Mouse (Mus musculus) ES-CJ7 (cell line): Measurements from ENCODE around the gene Gm10401.
A peak's percentile ranks its signal among the peaks of the same experiment; 100 is the strongest.

Source experiments
- DNase-seq: peaks from one replicate; pipeline ENCODE4 v3.0.0; 2011; ENCODE audit warnings: low read depth, low spot score

Gm10401 gene

DNA sequence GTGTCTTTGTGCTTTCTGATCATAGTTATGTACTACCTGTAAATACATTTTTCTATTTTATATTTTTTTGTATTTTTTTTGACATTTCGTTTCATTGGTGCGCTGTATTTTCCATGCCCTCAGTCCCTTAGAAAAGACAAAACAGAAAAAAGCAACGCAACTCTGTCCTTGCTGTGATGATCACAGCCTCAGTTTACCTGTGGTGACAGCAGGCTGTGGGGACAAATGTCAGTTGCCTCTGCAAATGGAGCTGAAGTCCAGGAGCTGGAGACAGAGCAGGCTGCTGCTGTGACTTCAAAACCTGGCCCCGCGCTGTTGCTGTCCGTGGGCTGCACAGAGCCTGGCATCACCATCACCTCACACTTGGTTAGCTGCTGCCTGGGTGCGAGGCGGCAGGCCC, at the start of gene Gm10401:
Gene Gm10401, minus strand, starts transcription at position 101 of the 400 bp plus-strand sequence.
- DNase-seq: no peak

DNA sequence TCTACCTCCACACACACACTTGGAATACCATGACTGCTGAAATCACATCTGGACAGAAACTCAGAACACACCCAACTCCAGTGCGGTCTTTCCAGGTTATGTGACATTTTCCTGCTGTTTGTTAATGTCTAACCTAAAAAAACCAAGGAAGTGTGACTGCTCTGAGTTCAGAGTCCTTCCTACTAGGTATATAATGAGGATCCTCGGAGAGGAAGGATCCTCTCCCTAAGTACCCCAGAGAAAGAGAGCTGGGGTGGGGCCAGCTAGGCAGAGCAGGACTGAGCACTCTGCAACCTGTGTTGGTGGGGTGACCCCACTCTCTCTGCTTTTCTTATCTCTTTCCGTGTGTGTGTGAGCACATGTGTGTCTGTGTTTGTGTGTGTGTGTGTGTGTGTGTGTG, 49.3 kb upstream of the Gm10401 start:
- no peak for DNase-seq

DNA sequence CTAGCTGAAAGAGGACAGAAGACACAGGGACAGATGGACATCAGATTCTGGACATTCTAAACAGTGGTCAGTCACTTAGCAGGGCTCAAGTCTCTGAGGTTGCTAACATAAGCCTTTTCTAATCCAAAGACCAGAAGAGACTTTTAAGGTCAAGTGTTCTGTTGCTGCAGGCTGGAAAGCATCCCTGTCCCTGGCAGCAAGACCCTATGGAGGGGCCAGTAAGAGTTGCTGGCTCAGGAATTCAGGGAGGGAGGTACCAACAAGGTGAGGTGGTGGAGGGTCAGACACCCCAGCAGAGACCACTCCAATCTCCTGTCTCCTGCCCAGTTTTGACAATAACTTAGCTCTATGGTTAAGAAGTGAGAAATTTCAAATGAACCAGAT, 48.6 kb upstream of the Gm10401 start:
- DNase-seq: no peak

DNA sequence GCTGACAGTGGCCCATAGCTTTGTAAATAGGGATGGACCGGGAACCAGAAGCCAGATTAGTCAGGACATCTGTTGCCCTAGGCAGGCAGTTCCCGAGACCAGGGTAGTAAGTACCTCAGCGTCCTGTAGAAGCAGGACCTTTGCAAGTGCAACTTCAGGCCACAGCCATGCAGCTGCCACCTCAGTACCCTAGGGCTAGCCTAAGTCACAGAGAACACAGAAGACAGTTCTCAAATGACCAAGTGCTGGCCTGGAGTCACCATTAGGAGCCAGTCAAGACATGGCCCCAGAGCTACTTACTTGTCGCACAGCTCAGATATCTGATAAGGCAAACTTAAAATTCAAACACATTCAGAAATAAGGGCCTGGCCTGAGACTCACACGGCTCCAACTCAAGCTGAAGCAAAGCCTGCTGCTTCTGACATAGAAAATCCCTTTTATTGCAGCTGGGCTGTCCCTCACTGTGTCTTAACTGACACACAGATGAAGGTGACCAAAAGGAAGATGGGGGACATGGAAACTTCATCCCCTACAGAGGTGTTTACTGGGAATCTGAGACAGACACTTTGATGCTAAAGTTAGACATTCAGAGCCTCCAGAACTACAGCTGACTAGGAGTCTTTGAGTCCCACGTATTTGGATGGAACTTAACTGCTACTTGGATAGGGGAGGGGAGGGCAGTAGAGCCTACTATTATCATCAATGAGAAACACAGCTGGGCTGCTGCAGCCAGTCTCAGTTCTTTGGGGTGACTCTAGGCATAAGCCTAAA, 48.1 kb upstream of the Gm10401 start:
- no peak for DNase-seq

DNA sequence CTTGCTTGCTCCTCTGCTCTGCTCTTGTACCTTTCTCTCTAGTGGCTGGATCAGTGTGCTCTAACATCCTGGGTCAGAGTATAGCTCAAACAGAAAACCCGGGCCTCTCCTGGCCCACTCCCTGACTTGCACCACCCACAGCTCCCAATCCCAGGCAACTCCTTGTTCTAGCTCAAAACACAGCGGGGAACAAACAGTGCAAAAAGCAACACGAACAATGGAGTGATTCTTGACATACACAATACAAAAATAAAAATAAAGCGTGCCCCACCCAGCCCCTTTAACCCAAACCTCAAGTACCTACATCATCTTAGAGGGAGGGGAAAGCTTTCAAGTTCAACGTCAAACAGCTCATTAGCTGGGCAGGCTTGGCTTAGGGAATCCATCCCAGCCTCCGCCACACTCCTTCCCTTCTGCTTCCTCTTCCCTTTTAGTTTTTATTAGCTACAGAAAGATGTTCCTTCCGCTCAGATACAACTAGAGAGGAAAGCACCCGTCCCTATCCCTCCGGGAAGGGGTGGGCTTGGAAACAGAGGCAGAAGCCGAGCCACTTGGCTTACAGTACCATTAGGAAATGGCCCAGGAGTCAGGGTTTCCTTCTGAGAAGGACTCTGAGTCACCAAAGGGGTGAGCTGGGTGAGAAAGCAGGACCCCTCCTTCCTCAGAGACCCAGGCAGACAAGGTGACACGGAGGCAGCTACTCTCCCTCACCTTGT, 47.3 kb upstream of the Gm10401 start:
- DNase-seq: peak; percentile 81

DNA sequence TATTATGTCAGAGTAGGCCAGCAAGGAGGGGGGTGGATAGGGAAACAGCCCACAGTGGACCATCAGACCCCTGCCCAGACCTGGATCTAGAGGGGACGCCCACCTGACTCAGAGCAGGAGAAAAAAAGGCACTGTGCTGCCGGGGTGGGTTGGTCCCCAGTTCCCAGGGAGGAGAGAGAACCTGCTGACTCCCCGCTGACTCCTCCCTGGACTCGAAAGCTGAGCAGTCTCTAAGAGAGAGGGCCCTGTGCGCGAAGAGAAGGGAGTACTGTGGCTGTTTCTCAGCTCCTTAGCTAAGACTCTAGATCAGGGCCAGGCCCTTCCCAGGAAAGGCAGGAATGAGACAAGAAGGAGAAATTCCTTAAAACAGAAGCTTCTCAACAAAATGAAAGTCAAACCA, 46.4 kb upstream of the Gm10401 start:
- no peak for DNase-seq

DNA sequence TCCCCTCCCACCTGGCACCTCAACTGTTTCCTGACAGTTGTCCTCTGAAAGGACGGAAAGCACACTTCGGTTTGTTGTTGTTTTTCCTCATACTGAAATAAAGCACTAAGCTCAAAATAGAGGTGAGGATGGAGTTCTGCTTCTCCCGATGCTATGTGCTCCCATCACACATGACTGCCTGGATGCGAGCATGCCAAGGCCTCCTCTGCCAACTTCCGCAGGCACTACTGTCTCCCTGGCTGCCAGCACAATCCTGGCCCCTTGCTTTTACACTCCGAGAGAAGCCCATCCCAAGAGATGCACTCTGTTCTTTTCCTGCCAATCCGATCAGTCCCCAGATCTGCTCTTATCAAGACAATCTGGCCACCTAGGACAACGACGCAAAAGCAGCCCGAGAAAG, 45.5 kb upstream of the Gm10401 start:
- DNase-seq: no peak

DNA sequence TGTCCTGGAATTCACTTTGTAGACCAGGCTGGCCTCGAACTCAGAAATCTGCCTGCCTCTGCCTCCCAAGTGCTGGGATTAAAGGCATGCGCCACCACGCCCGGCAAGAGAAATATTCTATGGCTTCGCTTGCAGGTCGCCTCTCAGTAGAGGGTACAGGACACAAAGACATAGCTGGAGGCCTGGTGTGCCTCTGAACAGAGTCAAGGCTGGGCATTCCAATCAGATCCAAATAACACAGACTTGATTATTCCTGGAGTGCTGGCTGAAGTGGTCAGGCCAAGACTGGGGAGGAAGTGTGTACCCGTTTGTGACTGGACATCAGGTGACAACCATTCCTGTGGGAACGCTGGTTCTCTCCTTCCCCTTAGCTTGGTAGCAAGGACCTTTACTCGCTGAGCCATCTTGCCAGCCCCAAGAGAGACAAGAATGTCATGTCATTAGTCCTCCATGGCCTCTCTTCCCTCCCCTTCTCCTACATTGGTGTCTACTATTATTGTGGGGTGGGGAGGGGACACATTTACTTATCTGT, 44.1 kb upstream of the Gm10401 start:
- DNase-seq: peak; percentile 49

DNA sequence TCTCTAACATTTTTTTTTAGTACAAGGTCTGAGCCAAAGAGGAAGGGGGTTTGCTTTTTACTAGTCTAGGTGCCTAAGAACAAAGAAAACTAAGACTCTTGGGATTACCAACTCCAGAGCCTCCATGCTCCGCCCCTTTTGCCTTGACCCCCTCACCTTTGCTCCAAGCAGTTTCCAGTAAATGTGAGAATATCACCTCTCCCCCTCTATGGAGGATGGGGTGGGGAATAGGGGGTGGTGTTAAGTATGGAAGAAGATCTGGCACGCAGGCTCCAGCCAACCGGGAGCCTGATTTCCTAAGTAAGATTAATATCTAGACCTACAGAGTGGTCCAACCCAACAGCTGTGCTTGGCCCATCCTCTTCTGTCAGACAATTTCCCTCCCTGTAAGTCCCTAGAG, 42.6 kb upstream of the Gm10401 start:
- DNase-seq: peak; percentile 92

DNA sequence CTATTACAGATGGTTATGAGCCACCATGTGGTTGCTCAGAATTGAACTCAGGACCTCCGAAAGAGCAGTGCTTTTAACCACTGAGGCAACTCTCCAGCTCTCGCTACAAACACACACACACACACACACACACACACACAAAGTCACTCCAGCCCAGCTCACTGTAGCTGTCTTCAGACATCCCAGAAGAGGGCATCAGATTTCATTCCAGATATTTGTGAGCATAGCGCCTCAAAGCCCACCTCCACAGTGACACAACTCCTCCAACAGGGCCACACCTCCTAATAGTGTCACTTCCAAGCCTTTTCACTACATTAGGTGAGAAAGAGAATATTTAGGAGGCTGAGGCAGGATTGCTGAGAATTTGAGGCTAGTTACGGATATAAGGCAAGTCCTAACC, 41.0 kb upstream of the Gm10401 start:
- DNase-seq: no peak

DNA sequence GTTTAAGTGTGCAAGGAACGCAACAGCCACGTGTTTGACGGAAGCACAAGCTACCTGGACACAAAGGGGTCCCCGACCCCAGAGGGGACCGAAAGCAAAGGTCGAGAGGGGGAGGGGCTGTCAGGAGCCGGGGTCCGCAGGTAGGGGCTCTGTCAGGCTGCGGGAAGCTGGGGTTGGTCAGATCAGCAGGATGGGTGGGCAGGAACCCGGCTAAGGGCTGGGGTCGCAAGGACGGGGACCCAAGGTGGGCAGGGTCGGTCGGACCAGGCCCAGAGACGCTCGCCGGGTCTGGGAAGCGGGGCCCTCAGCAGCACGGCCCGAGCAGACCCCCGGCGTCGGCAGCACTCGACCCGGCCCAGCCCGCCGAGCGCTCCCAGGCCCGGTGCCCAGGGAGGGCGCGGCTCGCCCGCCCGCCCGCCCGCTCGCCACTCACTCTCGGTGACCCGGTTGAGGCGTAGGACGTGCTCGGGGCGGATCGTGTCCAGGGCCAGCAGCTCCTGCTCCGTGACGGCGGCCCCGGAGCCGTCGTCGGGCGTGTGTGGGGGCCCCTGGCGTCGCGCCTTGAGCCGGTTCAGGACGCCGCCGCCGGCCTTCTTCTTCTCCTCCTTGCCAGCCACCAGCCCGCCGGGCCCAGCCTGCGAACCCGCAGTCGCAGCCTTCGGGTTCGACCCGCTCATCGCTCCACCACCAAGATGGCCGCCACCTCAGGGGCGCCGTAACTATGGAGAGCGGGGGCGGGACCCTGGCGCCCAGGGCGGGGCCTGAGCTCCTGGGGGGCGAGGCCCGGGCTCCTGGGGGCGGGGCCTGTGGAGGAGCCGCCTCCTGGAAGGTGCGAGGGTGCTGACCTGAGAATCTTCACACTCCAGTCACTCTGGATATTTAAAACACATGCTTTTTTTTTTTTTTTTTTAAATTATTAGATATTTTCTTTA, 36.4 kb upstream of the Gm10401 start, which contains the start of gene Unc119b:
Gene Unc119b, minus strand, starts transcription at position 742 of the 932 bp plus-strand sequence.
- peak; percentile 84 for DNase-seq

DNA sequence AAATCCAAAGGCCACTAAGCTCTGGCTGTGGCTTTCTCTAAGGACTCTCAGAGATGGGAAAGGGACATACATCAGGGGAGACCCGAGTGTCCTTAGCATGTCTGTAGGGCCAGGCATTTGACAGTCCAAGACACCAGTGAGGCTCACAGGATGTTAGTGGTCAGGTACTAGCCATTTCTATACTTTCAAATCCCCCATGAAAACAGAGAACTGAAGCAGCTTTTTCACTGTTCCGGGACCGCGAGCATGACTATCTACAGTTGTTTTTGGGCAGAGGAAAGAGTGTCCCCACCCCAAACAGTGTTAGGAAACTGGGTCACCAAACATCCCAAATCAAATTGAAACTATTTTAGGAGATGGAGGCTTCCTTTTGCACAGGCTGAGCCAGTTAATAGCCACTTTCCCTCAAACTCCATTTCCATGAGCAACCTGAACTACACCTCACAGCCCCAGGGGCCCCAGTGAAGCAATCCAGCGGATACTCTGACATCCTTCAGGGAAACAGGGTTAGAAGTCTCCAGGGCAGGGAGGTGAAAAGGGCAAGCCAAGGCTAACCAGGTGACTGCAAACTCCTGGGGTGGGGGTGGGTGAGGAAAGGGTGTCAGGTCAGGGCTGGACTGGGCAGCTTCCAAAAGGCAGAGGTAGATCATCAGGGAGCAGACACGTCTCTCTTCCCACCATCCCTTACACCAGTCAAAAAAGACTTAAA, 35.4 kb upstream of the Gm10401 start:
- DNase-seq: no peak

DNA sequence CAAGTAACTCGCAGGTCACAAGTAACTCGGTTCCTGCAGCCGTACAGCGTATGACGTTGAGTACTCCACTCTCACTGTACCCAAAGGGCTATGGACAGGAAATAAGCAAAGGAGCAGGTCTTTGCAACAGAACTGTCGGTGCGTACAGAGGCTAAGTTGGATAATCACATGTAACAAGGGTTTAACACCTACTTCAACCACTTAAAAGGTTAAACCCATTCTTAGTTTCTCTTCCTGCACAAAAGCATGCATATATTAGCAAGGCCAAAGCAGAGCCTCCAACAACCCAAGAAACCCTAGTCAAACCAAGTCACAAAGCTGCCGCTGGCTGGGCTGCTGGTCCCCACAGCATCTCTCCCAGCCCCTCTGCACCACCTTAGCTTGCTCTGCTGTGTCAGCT, 34.4 kb upstream of the Gm10401 start:
- no peak for DNase-seq

DNA sequence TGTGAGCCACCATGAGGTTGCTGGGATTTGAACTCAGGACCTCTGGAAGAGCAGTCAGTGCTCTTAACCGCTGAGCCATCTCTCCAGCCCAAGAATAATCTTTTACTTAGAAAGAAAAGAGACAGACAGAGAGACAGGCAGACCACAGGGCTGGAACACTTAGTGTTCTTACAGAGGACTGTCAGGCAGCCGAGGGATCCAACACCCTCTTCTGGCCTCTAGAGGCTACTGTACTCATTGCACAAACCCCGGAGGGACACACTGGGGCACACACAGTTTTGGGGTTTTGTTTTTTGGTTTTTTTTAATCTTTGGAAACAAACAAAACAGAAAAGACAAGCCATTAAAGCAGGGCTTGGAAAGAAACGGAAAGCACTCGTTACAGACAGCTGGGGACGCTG, 31.2 kb upstream of the Gm10401 start:
- no peak for DNase-seq

DNA sequence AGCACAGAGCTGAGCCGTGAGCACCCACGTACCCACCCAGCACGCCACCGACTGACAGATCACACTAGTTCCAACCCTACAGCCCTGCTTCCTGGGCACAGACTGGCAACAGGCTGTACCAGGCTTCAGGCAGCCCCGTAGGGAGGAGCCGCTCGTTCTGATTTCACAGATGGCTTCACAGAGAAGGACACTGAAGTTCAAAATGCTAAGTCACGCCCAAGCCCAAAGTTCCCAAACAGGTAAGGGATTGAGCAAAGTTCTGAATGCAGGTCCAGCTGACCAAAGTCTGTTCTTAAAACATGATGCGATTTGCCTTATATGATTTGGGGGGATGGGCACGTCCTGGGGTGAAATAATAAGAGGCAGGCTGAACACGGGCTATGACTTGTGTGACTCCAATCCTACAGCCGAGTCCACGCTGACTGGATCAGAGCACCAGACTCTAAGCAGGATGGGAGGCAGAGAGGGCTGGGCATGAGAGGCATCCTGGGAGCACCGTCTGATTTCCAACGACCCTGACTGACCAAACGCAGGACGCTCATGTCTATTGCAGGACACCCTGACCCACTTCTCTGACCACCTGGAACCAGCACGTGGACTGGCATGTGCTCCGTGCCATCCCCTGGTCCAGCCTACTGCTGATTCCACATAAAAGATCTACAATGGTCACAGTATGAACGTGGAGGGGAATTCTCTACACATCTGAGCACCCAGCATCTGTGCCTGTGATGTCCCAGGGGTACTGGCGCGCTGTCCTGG, 29.5 kb upstream of the Gm10401 start:
- DNase-seq: no peak

DNA sequence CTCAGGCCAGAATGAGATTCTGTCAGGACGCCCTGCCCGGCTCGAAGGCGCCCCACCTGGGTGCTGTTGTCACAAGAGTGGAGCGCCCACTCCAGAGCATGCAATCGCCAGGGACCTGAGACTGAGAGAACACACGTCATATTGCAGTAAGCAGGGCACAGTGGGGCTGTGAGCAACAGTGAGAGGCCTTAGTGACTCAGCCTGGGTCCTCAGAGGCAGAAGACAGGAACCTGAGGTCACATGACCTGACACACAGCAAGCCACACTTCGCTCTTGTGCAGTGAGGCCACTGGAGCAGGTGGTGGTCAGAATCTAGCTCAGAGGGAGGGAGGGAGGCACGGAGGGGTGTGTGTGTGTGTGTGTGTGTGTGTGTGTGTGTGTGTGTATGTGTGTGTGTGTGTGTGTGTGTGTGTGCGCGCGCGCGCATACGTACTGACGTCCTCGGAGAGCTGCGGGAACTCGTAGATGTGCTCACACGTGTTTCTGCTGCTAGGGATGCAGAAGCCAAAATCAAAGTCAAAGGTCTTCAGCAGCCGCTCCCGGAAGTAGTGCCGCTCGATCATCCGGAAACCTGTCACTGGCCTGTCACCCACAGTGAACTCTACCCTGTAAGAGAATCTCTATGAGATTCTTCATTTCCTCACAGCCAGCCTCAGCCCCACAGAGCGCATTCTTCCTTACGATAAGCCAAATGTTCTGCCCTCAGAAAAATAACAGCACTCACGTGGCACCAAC, 28.6 kb upstream of the Gm10401 start:
- DNase-seq: no peak

DNA sequence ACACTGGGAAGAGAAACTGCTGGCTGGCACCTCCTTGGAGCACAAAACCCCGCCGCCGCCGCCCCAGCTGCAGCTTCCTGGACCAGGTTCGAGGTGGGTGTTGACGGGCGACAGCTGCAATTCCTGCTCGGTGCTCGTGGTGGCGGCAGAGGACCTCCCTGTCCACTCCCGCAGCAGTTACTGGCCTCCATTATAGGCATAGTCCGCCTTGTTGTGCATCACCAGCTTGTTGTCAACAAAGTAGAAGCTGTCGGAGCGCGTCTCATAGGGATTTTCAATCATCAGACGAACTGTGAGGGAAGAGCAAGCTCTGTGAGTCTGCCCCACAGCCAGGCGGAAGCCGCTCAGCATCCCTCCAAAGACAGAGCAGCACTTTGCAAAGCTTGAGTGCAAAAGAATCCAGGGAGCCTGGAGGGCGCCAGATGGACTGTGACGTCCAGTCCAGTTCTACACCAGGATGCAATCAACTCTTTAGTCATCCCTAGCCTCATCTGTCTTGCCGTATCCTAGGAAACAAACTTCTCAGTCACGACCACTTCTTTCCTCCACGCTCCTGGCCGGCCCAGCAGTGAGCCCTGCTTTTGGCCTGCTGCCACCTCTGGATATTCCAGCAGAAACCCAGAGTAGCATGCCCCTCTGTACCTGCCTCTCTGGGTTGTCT, 27.2 kb upstream of the Gm10401 start:
- peak; percentile 72 for DNase-seq

DNA sequence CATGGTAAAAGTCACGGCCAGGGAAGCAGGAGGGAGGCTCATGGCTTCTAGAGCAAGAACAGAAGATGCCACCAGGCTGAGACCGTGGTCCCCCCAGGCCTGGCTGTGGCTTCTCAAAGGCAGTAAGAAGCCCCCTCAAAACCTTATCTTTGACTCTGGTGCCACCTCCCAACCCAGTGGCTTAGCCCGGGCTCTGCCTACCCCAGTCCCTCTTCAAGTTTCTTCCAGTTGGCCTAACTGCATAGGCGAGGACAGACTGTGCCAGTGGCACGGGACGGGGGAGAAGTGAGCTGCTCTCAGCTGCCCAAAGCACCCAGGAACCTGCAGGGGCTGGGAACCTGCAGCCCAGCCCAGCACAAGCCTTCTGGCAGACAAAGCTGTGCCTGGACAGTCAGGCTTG, 26.6 kb upstream of the Gm10401 start:
- no peak for DNase-seq

DNA sequence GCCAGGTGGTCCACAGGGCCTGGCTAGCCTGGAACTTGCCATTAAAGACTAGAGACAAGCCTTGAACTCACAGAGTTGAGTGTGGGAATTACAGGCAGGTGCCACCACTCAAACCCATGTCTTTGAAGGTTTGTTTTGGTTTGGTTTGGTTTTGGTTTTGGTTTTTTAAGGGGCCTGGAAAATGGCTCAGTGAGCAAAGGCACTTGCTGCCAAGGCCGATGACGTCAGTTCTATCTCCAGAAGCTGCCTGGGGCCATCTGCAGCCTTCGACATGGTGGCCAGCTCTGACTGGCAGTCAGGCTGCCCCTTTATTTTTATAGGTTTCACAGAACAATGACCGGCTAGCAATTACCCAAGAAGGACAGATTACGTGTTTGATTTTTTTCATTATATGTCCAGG, 22.9 kb upstream of the Gm10401 start:
- no peak for DNase-seq
